Mouse (Mus musculus) ES-E14 (cell line): ENCODE measurements at regions not wholly inside any gene's neighbourhood (a gene's known extent, or its start where the extent isn't known, plus 50 kb on each side); places are given as distances from the start of the nearest gene placed in this dataset.

ENCODE experiments used
- DNase-seq: peaks from one replicate; pipeline ENCODE4 v3.0.0-alpha.2; 2013; ENCODE audit warnings: low read depth, low spot score
- H3K27ac ChIP-seq: 2 replicates; pipeline ENCODE4 v1.5.1; 2012; ENCODE audit warnings: low read depth, mild to moderate bottlenecking, low read length, moderate library complexity, mixed read lengths; ENCODE audit not compliant: poor library complexity, insufficient read depth, severe bottlenecking
- H3K36me3 ChIP-seq: 2 replicates; pipeline ENCODE4 v1.6.1; 2012; ENCODE audit warnings: mild to moderate bottlenecking, low read length, moderate library complexity, mixed read lengths; ENCODE audit not compliant: control insufficient read depth, poor library complexity, insufficient read depth, severe bottlenecking
- H3K4me1 ChIP-seq, 2 experiments: fragments of 150-350 bp in 1 of 2; sonication (generic) in 1 of 2; 2 replicates each; pipeline ENCODE4 v1.6.1; 2012; ENCODE audit warnings: low read length in 2 of 2, mild to moderate bottlenecking in 1 of 2, mixed read lengths in 1 of 2; ENCODE audit not compliant: control insufficient read depth in 2 of 2, insufficient read depth in 2 of 2, poor library complexity in 1 of 2
- H3K4me3 ChIP-seq, 2 experiments: fragments of 150-350 bp in 1 of 2; sonication (generic) in 1 of 2; 2 replicates each; pipeline ENCODE4 v1.5.1; 2012; ENCODE audit warnings: low read length in 2 of 2, low read depth in 1 of 2, mild to moderate bottlenecking in 1 of 2, mixed read lengths in 1 of 2; ENCODE audit not compliant: insufficient read depth in 1 of 2, poor library complexity in 1 of 2, severe bottlenecking in 1 of 2
- H3K9ac ChIP-seq: 2 replicates; pipeline ENCODE4 v1.6.1; 2012; ENCODE audit warnings: low read depth, mild to moderate bottlenecking, low read length, mixed read lengths; ENCODE audit not compliant: poor library complexity, insufficient read depth, severe bottlenecking
- H3K9me3 ChIP-seq: fragments of 150-350 bp; sonication (generic); 2 replicates; pipeline ENCODE4 v1.6.1; 2012; ENCODE audit warnings: low read depth, mild to moderate bottlenecking, low read length; ENCODE audit not compliant: control insufficient read depth, insufficient read depth
- ZNF384 ChIP-seq: IDR thresholded peaks from 2 replicates; pipeline ENCODE4 v1.6.1; 2012; ENCODE audit warnings: low read depth, low read length, inconsistent platforms
- in situ Hi-C, 2 experiments: fragments of 600-800 bp; cut with MboI; formaldehyde crosslinking; loops; one replicate each; pipeline ENCODE4 v1.15.1; 2025; ENCODE audit warnings: low sequenced_read_pairs in 2 of 2, inconsistent platforms in 1 of 2; ENCODE audit not compliant: unreplicated experiment in 2 of 2

DNA sequence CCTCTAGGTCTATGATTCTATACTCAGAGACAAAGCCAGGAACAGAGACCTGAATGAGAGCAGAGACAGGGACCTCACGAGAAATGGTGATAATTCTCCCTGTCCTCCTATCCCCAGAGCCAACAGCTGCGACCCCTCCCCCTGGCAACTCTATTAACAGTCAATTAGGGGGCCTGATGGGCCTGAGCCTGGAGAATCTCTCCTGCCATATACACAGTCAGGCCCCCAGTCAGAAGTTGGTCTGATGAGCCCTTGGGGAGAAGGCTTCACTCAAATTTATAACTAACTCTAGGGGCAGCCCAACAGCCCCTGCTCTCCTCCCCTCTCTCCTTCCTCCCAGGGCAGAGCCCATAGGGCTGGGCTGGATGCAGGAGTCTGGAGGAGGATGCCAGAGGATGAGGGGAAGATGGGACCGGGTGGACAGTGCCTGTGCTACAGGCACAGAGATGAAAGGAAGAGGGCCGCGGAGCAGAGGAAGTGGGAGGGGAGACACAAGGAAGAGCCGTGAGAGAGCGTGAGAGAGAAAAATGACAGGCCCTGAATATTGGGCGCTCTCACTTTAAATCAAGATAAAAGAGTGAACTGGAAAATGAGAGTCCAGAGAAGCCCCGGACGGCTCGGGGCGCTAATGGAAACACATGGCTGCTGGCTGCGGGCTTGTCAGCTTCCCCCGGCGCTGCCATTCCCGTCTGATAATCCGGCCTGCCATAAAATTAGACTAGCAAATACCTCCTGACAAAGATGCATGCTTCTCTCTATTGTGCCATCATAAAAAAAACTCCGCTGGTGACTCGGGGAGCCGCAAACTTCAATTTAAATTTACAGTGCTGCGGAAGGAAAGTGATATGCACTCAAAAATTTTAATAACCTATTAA is 57.2 kb upstream of the Pax2 start:
- no peak for TF ChIP-seq ZNF384

More for the DNA sequence above, 57.2 kb upstream of the Pax2 start:
- H3K9me3 ChIP-seq: no peaks in the 10 kb centered on the region
- no peak overlapping the region for H3K27ac ChIP-seq
- no peak for DNase-seq
- H3K36me3 ChIP-seq: no peaks in the 10 kb centered on the region
- H3K4me3 ChIP-seq: no peak overlapping the region
- H3K9ac ChIP-seq: no peak overlapping the region; the same call in 1 of the 2 replicates
- in situ Hi-C loops: no loop called here
- H3K4me1 ChIP-seq: peaks cover 7 to 34% of the 10 kb centered on the region in 2 experiments
